Mouse (Mus musculus): Measurements from ENCODE around the gene Esd.

- TF ChIP-seq CEBPB (IDR thresholded peaks at IDR 0.05; ENCODE audit: low read depth) (no peak), CTCF (IDR thresholded peaks at IDR 0.05; ENCODE audit: control insufficient read depth, insufficient read depth, insufficient read length) (no peak), MYOG (IDR thresholded peaks at IDR 0.05; ENCODE audit: control insufficient read depth, extremely low read depth, insufficient read length) (no peak), USF1 (IDR thresholded peaks at IDR 0.05; ENCODE audit: low read depth) (no peak), MYOD1 (IDR thresholded peaks at IDR 0.05; ENCODE audit: control insufficient read depth, insufficient read length, low read depth) (no peak), MAX (IDR thresholded peaks at IDR 0.05) (no peak)
Measured at GRCm38 (mm10) chr14:74798063-74798890, 66.2 kb downstream of the Esd start.
